Mouse (Mus musculus): ENCODE results near the gene Tubd1. TPM values are rescaled to one million over a fixed set of nuclear protein-coding genes. Genes with fewer than 3 reads are reported as not detected.

Gene Tubd1
- total RNA-seq, 2 experiments from 2014 or later: 4.8 to 5.0 TPM

DNA sequence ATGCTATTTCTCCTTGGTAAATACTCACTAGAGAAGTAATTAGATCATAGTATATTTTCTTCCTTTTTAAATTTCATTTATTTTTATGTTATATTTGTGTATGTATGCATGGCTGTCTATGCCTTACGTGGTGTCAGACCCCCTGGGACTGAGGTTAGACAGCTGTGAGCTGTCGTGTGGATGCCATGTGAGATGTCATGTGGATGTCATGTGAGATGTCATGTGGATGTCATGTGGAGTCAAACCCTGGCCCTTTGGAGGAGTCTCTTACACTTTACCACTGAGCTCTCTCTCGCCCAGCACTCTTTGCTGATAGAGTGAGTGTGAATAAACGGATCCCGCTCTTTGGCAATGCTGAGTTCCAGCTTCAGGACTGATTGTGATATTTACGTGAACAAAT is 8.7 kb downstream of the Tubd1 start:
- DNase-seq (ENCODE audit: low spot score in 2 of 2): no peak

DNA sequence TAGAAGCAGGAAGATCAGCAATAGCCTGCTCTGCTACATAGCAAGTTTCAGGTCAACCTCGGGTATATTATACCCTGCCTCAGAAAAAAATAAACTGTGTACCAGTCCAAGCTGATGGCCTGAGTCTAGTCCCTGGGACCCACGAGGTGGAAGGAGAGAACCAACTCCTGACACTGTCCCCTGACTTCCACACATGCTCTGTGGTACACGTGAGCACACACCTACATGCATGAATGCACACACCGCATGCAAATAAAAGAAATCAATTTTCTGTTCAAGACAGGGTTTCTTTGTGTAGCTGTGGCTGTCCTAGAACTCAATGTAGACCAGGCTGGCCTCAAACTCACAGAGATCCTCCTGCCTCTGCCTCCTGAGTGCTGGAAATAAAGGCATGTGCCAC is 13.5 kb downstream of the Tubd1 start:
- no peak for DNase-seq (ENCODE audit: low spot score in 2 of 2)

- no peak for DNase-seq (ENCODE audit: low spot score in 2 of 2)
Measured at GRCm38 (mm10) chr11:86568425-86568824, 23.6 kb downstream of the Tubd1 start.

DNA sequence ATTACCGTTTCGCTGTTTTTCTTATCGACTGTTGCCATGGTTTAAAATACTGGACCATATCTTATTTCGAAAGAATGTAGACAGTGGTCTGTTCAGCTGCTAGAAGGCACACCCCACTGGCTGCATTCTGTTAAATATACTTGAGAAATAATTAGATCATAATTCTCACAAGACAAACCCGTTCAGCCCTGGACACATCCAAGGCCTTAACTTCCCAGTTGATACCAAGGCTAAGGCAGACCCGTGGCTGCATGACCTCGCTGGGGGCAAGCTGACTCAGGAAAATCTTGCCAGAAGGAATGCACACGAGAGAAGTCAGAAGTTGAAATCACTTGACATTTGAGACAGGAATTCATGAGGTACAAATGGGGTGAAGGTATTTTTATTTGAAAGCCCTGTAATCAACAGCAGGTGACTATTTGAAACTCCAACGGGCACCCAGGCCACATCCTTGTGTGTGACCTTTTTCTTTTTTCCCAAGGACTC is 25.5 kb downstream of the Tubd1 start:
- no peak for DNase-seq (ENCODE audit: low spot score in 2 of 2)

DNA sequence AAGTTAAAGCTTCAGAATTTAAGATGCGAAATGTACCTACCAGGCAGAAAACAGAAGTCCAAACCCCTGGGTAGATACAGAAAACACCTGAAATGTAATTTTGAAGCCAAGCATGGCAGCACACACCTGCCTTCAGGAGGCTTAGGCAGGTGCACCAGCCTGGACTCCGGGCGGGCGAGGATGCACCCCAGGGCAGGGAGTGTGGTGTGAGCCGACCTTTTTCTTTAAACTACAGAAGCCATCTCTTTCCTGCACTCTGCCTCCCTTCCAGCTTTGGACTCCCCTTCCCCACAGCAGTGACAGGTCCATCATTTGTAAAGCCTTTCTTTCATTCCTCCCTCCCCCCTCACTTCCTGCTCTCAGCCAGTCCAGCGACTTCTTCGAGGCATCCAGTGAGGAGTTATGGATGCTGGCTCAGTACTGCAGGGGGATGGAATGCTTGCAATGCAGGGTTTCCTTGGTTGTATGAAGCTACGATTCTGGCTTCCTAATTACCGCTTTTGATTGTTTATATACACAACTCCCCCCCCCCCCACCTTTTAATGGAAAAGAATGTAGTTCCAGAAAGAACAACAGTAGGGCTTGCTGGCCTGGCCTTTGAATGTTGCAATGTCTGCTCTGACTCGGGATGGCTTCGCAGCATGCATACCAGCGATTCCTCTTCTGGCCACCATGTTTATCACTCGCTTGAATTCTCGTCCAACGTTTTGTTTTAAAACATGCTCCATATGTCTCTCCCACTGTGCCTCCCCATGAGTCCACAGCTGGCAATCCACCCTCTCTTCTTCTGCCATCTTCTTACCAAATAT is 26.5 kb downstream of the Tubd1 start:
- DNase-seq (ENCODE audit: low spot score in 2 of 2): no peak

- no peak for DNase-seq (ENCODE audit: low spot score in 2 of 2)
Measured at GRCm38 (mm10) chr11:86571871-86572270, 27.1 kb downstream of the Tubd1 start.

DNA sequence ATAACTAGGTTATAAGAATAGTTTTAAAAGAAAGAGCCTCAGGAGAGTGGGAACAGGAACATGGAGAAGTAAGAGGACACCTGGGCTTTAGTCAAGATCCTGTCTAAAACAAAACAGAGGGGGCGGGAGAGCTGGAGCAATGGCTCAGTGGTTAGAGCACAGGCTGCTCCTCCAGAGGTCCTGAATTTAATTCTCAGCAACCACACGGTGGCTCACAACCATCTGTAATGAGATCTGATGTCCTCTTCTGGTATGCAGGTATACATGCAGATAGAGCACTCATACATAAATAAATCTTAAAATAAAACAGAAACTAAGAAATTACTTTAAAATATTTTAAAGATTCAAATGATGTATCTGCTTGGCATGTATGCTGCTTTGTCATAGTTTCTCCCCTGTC is 27.8 kb downstream of the Tubd1 start:
- DNase-seq (ENCODE audit: low spot score in 2 of 2): no peak

DNA sequence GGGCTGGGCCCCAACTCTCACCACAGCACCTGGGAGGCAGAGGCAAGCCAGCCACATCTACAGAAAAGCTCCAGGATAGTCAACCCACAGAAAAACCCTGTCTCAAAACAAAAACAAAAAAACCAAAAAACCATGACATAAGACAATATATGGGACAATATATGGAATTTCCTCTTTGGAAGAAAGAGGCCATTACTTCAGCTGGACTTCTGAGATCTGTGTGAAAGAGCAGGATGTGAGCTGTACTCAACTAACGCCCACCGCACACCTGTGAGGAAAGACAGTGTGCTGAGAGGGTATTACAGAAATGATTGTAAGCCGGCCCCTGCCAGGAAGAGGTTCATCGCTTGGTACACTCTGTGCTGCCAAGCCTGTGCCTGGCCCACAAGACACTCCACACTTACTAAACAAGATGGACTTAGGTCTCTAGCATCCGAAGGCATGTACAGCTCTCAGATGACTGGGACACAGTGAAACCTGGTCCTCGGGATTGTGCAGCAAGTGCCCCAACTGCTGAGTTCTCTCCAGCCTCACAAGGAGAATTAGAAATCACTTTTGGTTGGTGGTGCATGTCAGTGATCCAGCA is 28.9 kb downstream of the Tubd1 start:
- no peak for DNase-seq (ENCODE audit: low spot score in 2 of 2)

DNA sequence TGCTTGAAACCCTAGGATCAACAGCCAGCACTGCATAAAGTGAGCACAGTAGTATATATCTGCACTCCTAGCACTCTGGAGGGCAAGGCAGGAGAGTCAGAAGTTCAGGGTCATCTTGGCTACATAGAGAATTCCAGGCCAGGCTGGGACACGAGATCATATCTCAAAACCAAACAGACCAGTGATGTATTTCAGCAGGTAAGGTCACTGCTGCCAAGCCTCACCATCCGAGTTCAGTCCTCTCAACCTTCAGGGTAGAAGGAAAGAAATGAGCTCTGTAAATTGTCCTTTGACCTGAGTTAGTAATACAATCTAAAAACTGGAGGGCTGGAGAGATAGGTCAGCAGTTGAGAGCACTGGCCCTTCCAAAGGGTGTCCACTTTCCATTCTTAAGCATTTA is 29.6 kb downstream of the Tubd1 start:
- no peak for DNase-seq (ENCODE audit: low spot score in 2 of 2)

DNA sequence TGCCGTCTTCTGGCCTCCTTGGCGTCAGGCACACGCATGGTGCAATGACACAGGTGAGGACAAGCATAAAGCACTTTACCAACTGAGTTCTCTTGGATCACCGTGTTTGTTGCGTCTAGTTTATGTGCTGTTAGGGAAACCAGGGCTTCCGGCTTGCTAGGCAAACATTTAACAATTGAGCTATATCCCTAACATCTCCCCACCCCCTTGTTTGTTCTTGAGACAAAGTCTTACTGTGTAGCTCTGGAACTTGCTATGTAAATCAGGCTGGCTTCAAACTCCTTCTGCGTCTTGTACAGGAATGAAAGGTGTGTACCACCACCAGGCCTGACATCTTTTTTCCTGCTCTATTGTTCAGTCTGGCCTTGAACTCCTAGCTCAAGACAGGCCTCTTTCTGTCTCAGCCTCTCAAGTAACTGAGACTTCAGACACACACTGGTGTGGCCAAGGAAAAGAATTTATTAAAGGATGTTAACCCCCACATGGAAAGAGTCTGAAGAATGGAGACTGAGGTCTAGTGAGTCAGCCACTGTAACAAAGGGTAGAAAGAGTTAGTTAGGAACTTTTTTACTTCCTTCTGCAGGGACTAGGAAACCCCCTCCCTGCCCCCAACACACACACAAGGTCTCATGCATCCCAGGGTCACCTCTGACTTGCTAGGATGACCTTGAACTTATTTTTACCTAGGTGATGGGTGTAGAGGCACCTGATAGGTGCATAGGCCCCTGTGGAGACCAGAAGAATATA is 31.0 kb downstream of the Tubd1 start:
- DNase-seq (ENCODE audit: low spot score in 2 of 2): no peak

GRCm38 (mm10) chr11:86577231-86577630 is 32.4 kb downstream of the Tubd1 start:
- DNase-seq (ENCODE audit: low spot score in 2 of 2): no peak

DNA sequence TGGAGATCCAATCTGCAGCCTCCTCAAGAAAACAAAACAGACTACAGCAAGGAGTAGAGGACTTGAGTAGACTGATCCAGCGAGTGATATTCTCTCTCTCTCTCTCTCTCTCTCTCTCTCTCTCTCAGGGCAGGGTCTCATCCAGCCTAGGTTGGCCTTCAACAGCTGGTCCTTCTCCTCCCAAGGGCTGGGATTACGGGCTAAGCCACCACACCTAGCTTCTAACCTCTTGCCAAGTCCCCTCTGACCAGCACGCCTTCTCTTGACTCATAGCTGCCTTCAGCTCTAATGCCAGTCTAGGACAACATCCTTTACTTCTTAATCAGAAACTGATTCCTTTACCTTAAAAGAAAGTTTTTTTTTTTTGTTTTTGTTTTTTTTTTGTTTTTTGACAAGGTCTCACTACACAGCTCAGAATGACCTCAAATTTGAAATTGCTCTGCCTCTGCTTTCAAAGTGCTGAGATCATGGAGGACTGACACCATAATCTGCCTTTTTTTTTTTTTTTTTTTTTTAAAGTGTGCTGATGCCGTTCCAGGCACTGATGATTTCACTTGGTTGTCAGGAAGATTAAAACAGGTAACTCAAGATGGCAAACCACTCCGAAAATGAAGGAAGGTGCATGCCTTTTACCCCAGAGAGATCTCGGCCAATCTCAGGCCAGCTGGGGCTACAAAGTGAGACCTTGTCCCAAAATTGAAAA is 33.5 kb downstream of the Tubd1 start:
- DNase-seq (ENCODE audit: low spot score in 2 of 2): no peak

DNA sequence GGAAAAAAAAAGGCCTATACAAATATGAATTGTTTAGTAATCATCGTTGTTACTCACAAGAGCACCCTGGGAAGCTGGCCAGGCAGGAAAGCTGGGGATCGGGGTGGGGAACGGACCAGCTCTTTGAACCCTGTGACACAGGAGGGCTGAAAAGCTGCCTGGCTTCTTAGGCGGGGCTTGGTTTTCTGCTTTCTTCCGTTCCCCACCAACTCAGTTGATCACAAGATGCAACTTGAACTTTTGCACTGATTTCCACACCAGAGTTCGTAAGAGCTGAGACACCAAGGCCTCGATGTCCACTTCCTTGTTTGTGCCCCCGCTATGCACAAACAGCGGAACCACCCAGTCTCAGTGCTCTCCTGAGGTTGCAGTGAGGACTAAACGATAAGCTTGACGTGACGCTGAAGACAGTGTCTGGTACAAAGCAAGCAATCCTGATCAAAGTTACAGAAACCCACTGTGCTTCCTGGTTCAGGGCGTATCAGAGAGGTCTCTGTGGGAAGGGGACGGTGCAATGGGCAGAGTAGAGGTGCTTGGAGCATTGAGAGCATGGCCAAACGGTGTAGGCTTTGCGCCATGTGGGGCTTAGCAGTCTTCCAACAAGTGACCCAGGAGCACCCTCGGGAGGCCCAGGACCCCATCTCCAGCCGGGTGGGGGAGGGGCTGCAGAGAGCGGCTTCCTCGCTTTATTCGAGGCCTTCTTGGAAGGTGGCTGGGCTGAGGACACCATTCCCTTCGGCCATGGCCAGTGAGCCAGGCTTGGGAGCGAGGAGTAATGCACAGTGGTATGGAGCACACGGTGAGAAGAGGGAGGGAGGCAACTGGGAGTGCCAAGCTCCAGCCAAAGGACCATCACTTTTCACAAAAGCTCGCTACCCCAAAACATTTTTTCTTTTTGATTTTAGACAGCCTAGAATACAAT is 34.3 kb downstream of the Tubd1 start:
- no peak for DNase-seq (ENCODE audit: low spot score in 2 of 2)

DNA sequence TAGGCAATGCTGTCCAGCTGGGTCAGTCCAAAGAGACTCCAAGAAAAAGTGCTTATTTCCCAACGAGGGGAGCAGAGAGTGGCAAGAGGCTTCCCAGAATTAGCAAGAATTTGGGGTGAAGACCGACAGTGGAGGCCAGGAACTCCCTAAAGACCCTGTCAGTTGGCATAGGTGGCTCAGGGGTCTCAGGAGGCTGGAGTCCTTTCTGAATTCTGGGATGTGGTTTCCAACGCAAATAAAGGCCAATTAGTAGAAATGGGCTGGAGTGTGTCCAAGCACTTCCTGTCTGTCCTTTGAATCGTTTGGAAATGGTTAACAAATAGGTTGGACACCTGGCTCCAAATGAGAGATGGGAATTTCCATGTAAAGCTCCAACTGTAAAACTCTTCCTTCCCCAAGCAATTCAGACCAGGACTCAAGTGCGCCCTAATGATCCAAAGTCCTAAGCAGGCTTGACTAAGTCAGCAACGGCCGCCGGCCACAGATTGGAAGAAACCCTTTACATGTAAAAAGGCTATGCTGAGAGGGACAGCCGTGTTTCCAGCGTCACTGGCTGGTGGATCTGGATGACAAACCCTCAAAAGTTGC is 35.0 kb downstream of the Tubd1 start:
- no peak for DNase-seq (ENCODE audit: low spot score in 2 of 2)

GRCm38 (mm10) chr11:86580319-86581113 is 35.7 kb downstream of the Tubd1 start:
- no peak for DNase-seq (ENCODE audit: low spot score in 2 of 2)

DNA sequence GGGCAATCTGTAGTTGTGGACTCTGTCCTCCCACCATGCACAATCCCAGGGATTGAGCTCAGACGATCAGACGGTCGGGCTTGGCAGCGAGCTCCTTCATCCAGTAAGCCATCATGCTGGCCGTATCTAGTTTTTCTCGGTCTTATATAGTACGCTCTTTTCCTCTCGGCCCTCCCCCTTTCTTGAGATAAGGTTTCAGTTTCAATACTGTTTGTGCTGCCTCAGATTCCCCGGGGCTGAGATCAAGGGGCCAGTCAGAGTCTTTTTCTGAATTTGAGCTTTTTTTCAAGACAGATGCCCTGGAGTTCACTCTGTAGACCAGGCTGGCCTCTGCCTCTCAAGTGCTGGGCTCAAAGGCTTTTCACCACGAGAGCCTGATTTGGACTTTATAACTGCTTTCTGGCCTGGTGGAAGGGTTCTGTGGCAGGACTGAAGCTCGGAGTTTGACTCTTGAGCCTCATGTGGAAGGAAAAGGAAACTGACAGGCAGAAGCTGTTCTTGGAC is 36.5 kb downstream of the Tubd1 start:
- DNase-seq (ENCODE audit: low spot score in 2 of 2): no peak

GRCm38 (mm10) chr11:86581943-86582542 is 37.3 kb downstream of the Tubd1 start:
- DNase-seq (ENCODE audit: low spot score in 2 of 2): no peak

DNA sequence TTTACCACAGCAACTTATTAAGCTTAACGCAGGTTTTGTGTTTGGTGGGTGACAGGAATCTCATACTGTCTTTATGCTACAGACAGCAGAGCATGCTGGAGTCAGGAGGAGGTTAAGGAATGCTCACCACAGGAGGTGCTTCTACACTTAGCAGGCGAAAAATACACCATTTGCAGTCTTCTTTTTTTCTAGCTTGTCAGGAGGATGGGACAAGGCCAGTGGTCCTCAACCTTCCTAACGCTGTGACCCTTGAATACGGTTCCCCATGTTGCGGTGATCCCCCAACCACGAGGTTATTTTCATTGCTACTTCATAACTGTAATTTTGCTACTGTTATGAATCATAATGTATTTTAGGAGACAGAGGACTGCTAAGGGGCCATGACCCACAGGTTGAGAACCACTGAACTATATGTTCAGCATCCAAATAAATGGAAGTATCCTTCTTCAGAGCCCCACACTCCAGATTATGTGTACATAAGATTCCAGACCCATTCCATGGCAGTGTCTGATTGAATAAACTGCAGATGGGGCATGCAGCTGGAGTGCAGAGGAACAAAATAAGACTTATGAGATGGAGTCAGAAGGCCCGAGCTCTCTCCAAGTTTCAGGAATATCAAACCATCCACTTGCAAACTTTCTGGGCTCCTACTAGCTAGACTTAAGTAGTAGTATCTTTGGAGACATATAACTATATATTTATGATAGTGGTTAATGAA is 37.9 kb downstream of the Tubd1 start:
- no peak for DNase-seq (ENCODE audit: low spot score in 2 of 2)

Data from left cerebral cortex, adult 18-20 months (tissue).